Mouse (Mus musculus) cerebellum, adult 2 months (tissue): ENCODE measurements around the gene Sorbs2.

Experiments used
- CTCF ChIP-seq: fragments of 200-500 bp; IDR thresholded peaks from 2 replicates; pipeline ENCODE4 v1.5.1; 2011; ENCODE audit warnings: low read depth, mild to moderate bottlenecking, control low read depth, low read length, moderate library complexity, borderline replicate concordance; ENCODE audit not compliant: insufficient read depth
- POLR2A ChIP-seq: fragments of 200-500 bp; IDR thresholded peaks from 2 replicates; pipeline ENCODE4 v1.6.1; 2011; ENCODE audit warnings: low read length, control low read depth, borderline replicate concordance; ENCODE audit not compliant: insufficient read depth

DNA sequence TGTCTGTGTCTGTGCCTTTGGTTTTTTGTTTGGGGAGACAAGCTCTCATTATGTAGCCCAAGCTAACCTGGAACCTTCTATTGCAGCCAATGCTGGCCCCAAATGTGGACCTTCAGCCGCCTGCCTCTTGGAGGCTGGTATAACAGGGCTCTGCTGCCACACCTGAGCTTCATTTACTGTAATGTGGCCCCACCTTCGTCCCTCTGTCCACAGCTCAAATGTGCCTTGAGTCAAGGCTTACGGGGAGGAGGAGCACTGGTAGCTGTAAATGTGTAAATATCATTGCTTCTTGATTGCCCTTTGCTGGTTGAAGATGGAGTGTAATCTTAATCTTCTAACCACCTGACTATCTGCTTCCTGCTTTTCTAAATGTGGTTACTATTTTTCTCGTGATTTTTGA is 1.2 kb upstream of the Sorbs2 start:
- no peak for TF ChIP-seq CTCF
- TF ChIP-seq POLR2A, result no peak
